Mouse (Mus musculus): ENCODE measurements around the gene Zc3h12c.

Zc3h12c gene

DNA sequence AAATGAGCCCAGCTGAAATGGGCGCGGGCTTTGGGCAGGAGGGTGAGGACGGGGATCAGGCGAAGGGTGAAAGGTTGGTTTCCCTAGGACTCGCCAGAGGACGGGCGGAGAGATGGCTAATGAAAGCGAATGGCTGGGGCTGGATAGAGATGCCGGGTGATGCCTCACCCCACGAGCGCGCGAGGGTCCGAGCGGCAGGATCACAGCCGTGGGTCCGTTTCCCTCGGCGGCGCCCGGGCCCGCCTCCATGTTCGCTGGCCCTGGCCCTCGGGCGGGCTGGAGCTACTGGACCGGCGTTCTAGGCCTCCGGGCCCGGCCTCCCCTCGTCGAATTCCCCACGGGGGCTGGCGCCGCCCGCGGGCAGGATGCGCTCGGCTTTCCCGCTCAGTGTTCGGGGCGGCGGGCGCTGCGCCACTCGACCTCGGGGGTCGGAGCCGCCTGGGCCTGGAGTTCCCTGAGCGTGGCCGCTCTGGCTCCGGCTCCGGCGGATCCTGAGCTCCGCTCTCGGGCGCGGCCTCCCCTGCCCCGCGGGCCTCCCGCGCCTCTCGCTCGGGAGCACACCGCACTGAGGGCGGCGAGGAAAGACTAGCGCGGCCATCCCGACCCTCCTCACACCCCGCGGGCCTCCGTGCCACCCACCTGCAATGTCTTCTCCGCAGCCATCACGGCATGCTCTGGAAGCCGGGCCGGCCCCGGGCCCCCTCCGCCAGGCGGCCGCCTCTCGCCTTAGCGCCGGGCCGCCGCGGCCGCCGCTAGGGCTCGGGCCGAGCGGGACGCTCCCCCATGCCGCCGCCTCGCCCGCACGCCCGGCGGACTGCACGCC is at the start of gene Zc3h12c:
Zc3h12c (minus strand) TSS at position 710 of the 823 bp plus-strand sequence.
- DNase-seq (ENCODE audit: low spot score), result peak; percentile 72

DNA sequence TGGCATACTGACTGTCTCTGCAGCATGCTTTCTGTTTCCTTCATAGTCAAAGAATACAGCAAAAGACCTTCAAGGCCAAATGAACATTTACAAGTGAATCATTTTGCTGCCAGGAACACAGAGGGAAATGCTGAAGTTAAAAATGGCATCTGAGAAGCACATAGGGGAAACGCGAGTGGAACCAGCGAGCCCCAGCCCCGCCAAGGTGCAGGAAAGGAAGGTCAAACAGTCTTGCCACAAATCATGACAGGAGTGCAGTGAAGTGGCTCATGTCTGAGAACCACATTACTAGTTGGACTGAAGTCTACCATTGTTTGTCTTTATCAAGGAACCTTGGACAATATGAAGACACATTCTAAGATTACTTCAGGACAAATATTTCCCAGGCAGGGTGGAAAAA is 49.3 kb upstream of the Zc3h12c start:
- DNase-seq (ENCODE audit: low spot score), result no peak

- no peak for DNase-seq (ENCODE audit: low spot score)
Measured at GRCm38 (mm10) chr9:52215291-52215690, 46.9 kb upstream of the Zc3h12c start.

DNA sequence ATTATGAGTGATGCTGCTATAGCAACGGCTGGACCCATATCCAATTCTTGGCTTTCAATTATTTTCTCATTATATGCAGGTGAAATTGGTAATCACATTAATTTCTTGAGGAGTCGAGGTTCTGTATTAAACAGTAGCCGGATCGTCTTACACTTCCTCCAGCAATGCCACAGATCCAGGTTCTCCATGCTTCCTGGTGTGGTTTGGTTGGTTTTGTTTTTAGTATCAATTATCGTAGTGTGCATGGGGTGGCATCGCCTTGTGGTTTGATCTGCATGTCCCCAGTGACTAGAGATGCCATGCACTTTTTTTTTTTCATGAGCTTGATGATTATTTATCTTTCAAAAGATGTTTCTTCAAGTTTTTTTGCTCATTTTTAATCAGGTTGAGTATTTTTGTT is 44.0 kb upstream of the Zc3h12c start:
- no peak for DNase-seq (ENCODE audit: low spot score)

- DNase-seq (ENCODE audit: low spot score), result no peak
Measured at GRCm38 (mm10) chr9:52208510-52209030, 40.2 kb upstream of the Zc3h12c start.

DNA sequence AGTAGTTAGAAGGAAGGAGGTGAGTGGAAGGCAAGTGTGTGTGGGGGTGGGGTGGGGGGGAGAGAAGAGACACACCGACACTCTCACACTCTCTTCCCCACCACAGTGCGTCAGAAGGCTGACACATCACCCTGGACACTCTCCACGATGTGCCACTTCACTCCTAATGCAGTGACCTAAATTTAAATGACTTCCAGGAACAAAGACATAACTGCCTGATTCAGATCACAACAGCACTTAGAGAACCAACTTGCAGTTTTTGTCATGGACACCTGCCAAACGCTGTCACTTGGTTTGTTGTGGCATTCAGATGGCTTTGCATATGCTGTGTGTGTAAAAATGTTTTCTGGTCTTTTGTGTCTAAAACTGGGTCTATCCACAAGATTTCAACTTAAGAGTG is 34.8 kb upstream of the Zc3h12c start:
- DNase-seq (ENCODE audit: low spot score), result no peak

DNA sequence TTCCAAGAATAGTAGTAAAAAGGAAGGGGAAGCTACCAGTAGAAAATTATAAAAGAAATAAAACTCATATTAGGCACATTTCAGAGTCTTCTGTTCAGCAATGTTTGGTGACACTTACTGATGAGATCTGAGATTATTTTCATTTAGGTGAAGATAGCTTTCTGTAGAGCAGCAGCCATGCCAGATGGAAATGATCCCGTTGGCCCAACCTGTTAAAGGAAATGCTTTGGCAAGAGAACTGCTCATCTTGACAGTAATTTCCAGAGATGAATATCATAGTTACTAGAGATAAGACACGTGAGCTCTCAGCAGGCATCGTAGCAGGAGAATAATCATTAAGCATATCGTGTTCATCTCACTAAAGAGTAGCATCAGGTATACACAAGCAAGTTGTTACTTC is 31.9 kb upstream of the Zc3h12c start:
- DNase-seq (ENCODE audit: low spot score), result no peak

GRCm38 (mm10) chr9:52195853-52196252 is 27.5 kb upstream of the Zc3h12c start:
- DNase-seq (ENCODE audit: low spot score), result no peak

DNA sequence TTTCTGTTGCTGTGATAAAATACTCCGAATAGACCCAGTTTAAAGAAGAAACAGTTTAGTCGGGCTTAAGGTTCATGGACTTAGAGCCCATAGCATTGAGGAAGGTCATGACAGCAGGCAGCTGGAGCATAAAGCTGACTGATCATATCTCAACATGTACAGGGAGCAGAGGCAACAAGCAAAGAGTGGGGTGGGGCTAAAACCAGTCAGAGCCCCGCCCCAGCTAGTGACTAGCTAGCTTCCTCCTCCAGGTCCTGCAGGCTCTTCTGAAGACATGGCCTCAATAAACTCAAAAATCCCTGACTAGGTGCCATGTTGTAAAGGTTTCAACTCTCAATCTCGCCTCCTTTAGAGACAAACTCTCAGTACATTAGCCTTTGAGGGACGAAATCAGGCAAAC is 25.5 kb upstream of the Zc3h12c start:
- DNase-seq (ENCODE audit: low spot score), result no peak

- no peak for DNase-seq (ENCODE audit: low spot score)
Measured at GRCm38 (mm10) chr9:52190907-52191306, 22.5 kb upstream of the Zc3h12c start.

- peak; percentile 73 for DNase-seq (ENCODE audit: low spot score)
Measured at GRCm38 (mm10) chr9:52188106-52188505, 19.7 kb upstream of the Zc3h12c start.

DNA sequence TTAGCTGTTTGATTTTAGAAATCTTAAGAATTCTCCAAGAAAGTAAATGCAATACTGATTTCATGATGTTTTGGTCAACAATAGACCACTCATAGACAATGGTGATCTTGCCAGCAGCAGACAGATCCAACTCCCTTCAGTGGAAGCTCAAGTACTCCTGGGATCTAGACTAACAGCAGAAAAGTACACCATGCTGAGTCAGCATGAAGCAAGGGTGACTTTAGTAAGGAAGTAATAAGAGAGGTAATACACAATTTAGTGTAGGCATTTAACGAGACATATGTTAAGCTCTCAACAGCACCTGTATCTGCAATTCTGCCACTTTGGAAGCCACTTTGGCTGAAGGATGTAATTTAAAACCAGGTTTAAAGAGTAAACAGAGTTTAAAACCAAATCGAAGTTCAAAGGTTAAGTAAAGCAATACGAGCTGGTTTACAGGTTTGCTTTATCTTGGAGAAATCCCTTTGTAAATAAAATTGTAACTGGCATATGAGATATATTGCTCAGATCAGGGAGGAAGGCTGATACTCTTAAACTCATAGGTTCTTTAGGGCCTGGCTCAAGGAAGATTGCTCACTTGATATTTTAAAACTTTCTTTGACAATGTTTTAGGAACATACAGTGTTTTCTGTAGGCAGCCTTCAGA is 18.0 kb upstream of the Zc3h12c start:
- DNase-seq (ENCODE audit: low spot score), result peak; percentile 14

DNA sequence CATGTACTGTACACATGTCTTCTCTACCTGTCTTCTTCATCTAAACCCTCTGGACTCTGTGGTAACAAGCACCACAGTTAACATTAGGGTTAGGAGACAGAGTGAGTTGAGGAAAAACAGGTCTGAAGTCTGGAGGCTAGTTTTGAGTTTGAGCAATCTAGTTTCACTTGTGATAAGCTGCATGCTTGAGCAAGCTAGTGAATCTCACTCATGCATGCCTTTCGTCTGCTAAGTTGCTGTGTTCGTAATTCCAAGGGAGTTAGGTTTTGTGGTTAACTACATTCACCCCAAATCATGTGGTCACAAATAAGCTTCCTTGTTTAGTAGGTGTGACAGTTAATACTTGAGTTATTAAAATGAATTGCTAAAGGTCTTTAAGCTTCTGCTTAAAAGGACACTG is 13.0 kb upstream of the Zc3h12c start:
- DNase-seq (ENCODE audit: low spot score), result no peak

- no peak for DNase-seq (ENCODE audit: low spot score)
Measured at GRCm38 (mm10) chr9:52180851-52181250, 12.5 kb upstream of the Zc3h12c start.

DNA sequence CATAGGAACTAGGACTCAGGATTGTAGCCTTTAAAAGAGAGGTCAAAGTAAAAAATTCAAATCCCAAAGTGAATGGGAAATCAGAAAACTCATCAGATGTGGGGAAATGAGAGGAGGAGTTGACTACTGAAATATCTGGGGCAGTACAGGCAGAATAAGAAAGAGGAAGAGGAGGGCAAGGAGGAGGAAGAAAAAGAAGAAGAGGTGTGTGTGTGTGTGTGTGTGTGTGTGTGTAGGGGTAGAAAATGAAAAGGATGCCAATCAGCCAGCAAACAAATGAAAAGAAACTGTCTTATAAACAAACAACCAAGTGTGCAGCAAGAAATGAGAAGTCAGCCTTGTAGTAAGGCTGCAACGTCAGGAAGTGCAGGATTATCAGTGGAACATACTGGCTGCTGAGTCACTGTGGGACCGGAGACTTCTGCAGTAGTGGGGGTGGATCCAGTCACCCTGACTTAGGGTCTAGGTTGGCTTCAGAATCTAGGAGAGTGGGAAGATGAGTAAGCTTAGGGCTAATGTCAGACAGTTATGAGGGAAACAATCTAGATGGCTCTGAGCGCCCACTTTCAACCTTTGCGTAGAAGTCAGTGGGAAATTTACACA is 7.0 kb upstream of the Zc3h12c start:
- DNase-seq (ENCODE audit: low spot score), result no peak

DNA sequence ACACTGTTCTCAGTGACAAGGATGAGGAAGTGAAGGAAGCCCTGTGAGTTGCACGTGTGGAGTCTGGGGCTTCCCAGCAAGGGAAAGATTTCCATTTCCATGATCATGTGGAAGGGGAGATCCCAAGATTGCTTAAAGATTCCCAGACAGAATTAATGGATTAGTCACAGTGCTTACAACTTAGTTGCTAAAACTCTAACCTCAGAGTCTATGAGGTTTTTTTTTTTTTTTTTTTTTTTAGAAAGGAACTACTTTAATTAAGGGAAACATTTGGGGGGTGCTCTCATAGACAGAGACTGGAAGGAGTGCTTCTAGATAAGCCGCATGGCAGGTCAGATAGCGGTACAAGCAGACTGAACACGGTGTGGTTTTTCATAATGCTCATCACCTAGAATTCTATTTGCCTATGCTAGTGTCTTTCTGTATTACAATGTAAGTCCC is 6.3 kb upstream of the Zc3h12c start:
- DNase-seq (ENCODE audit: low spot score), result no peak

- no peak for DNase-seq (ENCODE audit: low spot score)
Measured at GRCm38 (mm10) chr9:52173937-52174336, 5.6 kb upstream of the Zc3h12c start.

- no peak for DNase-seq (ENCODE audit: low spot score)
Measured at GRCm38 (mm10) chr9:52172550-52172949, 4.2 kb upstream of the Zc3h12c start.

GRCm38 (mm10) chr9:52170671-52171070 is 2.3 kb upstream of the Zc3h12c start:
- no peak for DNase-seq (ENCODE audit: low spot score)

GRCm38 (mm10) chr9:52170131-52170530 is 1.8 kb upstream of the Zc3h12c start:
- no peak for DNase-seq (ENCODE audit: low spot score)

DNA sequence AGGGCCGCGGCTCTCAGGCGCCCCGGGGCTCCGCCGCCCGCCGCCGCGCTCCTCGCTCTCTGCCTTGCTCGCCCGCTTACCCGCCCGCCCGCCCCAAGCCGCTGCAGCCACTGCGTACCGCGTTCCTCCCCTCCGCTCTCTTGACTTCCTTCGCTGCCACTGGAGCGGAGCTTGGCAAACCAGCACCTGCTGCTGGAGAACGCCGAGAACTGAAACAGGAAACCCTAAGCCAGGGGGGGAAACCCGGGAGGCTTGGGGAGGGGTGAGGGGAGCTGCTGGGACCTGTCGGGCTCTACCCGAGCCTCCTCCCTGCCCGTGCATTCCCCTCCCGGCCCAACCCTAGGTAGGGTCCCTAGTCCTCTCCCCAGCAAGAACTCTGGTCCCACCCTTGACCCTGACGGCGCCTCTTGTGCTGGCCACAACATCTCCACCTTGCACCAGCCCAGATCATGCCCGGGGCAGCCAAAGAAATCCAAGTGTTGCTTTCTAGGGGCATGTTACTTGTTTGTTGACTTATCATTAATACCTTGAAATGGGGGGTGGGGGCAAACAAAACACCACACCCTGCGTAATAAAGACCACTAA is 406 bp upstream of the Zc3h12c start:
- peak; percentile 88 for DNase-seq (ENCODE audit: low spot score)

DNA sequence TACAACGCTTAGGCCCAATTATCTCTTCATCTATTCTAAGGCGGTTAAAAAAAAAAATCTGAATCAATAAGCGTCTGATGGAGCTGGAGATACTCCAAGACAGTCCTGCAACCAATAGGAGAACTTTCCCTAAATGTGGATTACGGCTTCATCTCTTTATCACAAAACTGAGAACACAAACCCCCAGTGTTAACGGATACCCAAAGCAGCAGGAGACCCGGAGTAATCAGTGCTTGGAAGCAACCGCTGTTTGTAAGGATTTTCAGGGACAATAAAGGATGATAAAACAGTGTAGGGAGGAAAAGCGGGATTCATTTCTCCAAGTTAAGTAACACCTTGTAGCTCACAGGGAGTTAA is 888 bp downstream of the Zc3h12c start:
- DNase-seq (ENCODE audit: low spot score), result peak; percentile 71

- no peak for DNase-seq (ENCODE audit: low spot score)
Measured at GRCm38 (mm10) chr9:52167084-52167483, 1.3 kb downstream of the Zc3h12c start.
